Mouse (Mus musculus) limb, embryonic 14.5 days (tissue): ENCODE results near the gene Chrna3. TPM values are rescaled to one million over a fixed set of nuclear protein-coding genes. Genes with fewer than 3 reads are reported as not detected.
A peak's percentile ranks its signal among the peaks of the same experiment; 100 is the strongest.

Source experiments
- ATAC-seq: fragments of 200-750 bp; cut with Nextera tagmentation; 2 replicates; pipeline ENCODE4 v1.8.0; 2017; ENCODE audit warnings: low read depth, moderate number of reproducible peaks, moderate TSS enrichment; ENCODE audit not compliant: low FRiP score
- DNase-seq: peaks from one replicate; pipeline ENCODE4 v3.0.0-alpha.2; 2015; ENCODE audit warnings: low spot score
- H3K27ac ChIP-seq: fragments of 300-500 bp; sonication (generic); replicated peaks from 2 replicates; pipeline ENCODE4 v1.5.1; 2014; ENCODE audit warnings: low read depth, mild to moderate bottlenecking, low read length, moderate library complexity, mixed read lengths
- H3K27me3 ChIP-seq: fragments of 300-500 bp; sonication (generic); 2 replicates; pipeline ENCODE4 v1.6.1; 2014; ENCODE audit warnings: low read length, mixed read lengths; ENCODE audit not compliant: control insufficient read depth, insufficient read depth
- H3K36me3 ChIP-seq: fragments of 300-500 bp; sonication (generic); 2 replicates; pipeline ENCODE4 v1.6.1; 2014; ENCODE audit warnings: mild to moderate bottlenecking, low read length, moderate library complexity, mixed read lengths; ENCODE audit not compliant: control insufficient read depth, insufficient read depth
- H3K4me1 ChIP-seq: fragments of 300-500 bp; sonication (generic); 2 replicates; pipeline ENCODE4 v1.6.1; 2014; ENCODE audit warnings: antibody characterized with exemption, low read length, mixed read lengths; ENCODE audit not compliant: control insufficient read depth, insufficient read depth
- H3K4me2 ChIP-seq: fragments of 300-500 bp; sonication (generic); replicated peaks from 2 replicates; pipeline ENCODE4 v1.6.1; 2014; ENCODE audit warnings: low read depth, mild to moderate bottlenecking, low read length, moderate library complexity; ENCODE audit not compliant: severe bottlenecking
- H3K4me3 ChIP-seq: fragments of 300-500 bp; sonication (generic); replicated peaks from 2 replicates; pipeline ENCODE4 v1.5.1; 2014; ENCODE audit warnings: low read length
- H3K9ac ChIP-seq: fragments of 300-500 bp; sonication (generic); 2 replicates; pipeline ENCODE4 v1.6.1; 2014; ENCODE audit warnings: mild to moderate bottlenecking, low read depth, low read length, moderate library complexity; ENCODE audit not compliant: severe bottlenecking
- H3K9me3 ChIP-seq: fragments of 300-500 bp; sonication (generic); 2 replicates; pipeline ENCODE4 v1.6.1; 2016; ENCODE audit warnings: low read length; ENCODE audit not compliant: control insufficient read depth
- POLR2A ChIP-seq: fragments of 200-500 bp; IDR thresholded peaks from 2 replicates; pipeline ENCODE4 v1.8.0; 2012; ENCODE audit warnings: inconsistent platforms, mild to moderate bottlenecking, moderate library complexity, borderline replicate concordance; ENCODE audit not compliant: insufficient read depth, insufficient read length; ENCODE audit errors: extremely low read depth
- WGBS: fragments of 180-500 bp; shearing (Covaris S2); extraction: QIAGEN DNeasy Blood & Tissue Kit; methylation state at CpG from one replicate; pipeline ENCODE4 v1.1.7; 2014; 5-methylcytosine and 5-hydroxymethylcytosine counted together
- polyA plus RNA-seq, 2 experiments: library from polyadenylated mRNA; depleted of rRNA in 1 of 2; stranded (reverse) in 1 of 2; unstranded in 1 of 2; fragments of >200 nt; fragmentation: Nextera tagmentation in 1 of 2; extraction: Ambion mirVana in 1 of 2; gene quantifications; 2 replicates each; pipeline versions ENCODE4 v1.2.1 to v1.2.3; 2012 to 2014

Gene Chrna3
- polyA plus RNA-seq, 2 experiments, result 0.05 to 0.14 TPM

GRCm38 (mm10) chr9:55039983-55040382 lies 13.6 kb upstream of the Chrna3 start:
- Histone ChIP-seq H3K4me1 (no peaks in the 10 kb centered on the region), H3K27me3 (no peaks in the 10 kb centered on the region), H3K27ac (no peak overlapping the region), H3K4me3 (no peak overlapping the region), H3K9me3 (no peaks in the 10 kb centered on the region), H3K36me3 (no peaks in the 10 kb centered on the region), H3K4me2 (no peak overlapping the region), H3K9ac (no peak overlapping the region)
- 72% methylated on average over 5 of the region's 5 CpGs for WGBS
- no peak for TF ChIP-seq POLR2A
- ATAC-seq (no peak), DNase-seq (no peak)

- WGBS, result 75% methylated on average over 8 of the region's 8 CpGs
- H3K9me3 ChIP-seq, result no peaks in the 10 kb centered on the region
- no peak overlapping the region for H3K9ac ChIP-seq
- no peaks in the 10 kb centered on the region for H3K36me3 ChIP-seq
- ATAC-seq (no peak), DNase-seq (no peak)
- H3K27me3 ChIP-seq, result no peaks in the 10 kb centered on the region
- no peak overlapping the region for H3K4me2 ChIP-seq
- TF ChIP-seq POLR2A, result no peak
- H3K4me3 ChIP-seq, result no peak overlapping the region
- H3K27ac ChIP-seq, result no peak overlapping the region
- H3K4me1 ChIP-seq, result no peaks in the 10 kb centered on the region
Observed at GRCm38 (mm10) chr9:55038948-55039347, 12.6 kb upstream of the Chrna3 start.

- no peak overlapping the region for H3K4me2 ChIP-seq
- H3K4me3 ChIP-seq, result no peak overlapping the region
- DNase-seq (no peak), ATAC-seq (no peak)
- TF ChIP-seq POLR2A, result no peak
- H3K4me1 ChIP-seq, result no peaks in the 10 kb centered on the region
- H3K27ac ChIP-seq, result no peak overlapping the region
- 47% methylated on average over 6 of the region's 6 CpGs for WGBS
- H3K9ac ChIP-seq, result no peak overlapping the region
- no peaks in the 10 kb centered on the region for H3K36me3 ChIP-seq
- H3K27me3 ChIP-seq, result peaks cover 9% of the 10 kb centered on the region; the same call in 1 of the 2 replicates
- H3K9me3 ChIP-seq, result no peaks in the 10 kb centered on the region
Observed at GRCm38 (mm10) chr9:55031435-55032167, 5.2 kb upstream of the Chrna3 start.

GRCm38 (mm10) chr9:55025534-55026274 lies 658 bp downstream of the Chrna3 start:
- Histone ChIP-seq H3K4me3 (peak overlapping the region; percentile 31), H3K36me3 (no peaks in the 10 kb centered on the region), H3K27me3 (peaks cover 35% of the 10 kb centered on the region), H3K4me1 (peaks cover 7% of the 10 kb centered on the region; the same call in 1 of the 2 replicates), H3K4me2 (peak overlapping the region; percentile 53), H3K9ac (no peak overlapping the region), H3K9me3 (no peaks in the 10 kb centered on the region), H3K27ac (no peak overlapping the region)
- ATAC-seq, result no peak
- 12% methylated on average over 37 of the region's 38 CpGs for WGBS
- no peak for DNase-seq
- TF ChIP-seq POLR2A, result no peak

- DNase-seq (peak; percentile 79), ATAC-seq (peak; percentile 37; the same call in 1 of the 2 replicates)
- TF ChIP-seq POLR2A, result no peak
- no peaks in the 10 kb centered on the region for H3K36me3 ChIP-seq
- no peak overlapping the region for H3K9ac ChIP-seq
- H3K27me3 ChIP-seq, result peaks cover 35% of the 10 kb centered on the region
- H3K9me3 ChIP-seq, result no peaks in the 10 kb centered on the region
- WGBS, result 36% methylated on average over 13 of the region's 13 CpGs
- H3K4me2 ChIP-seq, result no peak overlapping the region
- H3K4me3 ChIP-seq, result no peak overlapping the region
- peaks cover 7% of the 10 kb centered on the region; the same call in 1 of the 2 replicates for H3K4me1 ChIP-seq
- H3K27ac ChIP-seq, result no peak overlapping the region
Observed at GRCm38 (mm10) chr9:55023902-55024583, 2.3 kb downstream of the Chrna3 start.
